Mouse (Mus musculus) midbrain, postnatal 0 days (tissue): Measurements from ENCODE around the gene Aldh1a1. TPM values are rescaled to one million over a fixed set of nuclear protein-coding genes. Genes with fewer than 3 reads are reported as not detected.
"Not testable (repeated sequence)": the region's sequence is repeated elsewhere in the genome, so short reads cannot be mapped to it uniquely, and the experiment has no call there.

Experiments
- ATAC-seq: fragments of 200-750 bp; cut with Nextera tagmentation; 2 replicates; pipeline ENCODE4 v1.8.0; 2017; ENCODE audit warnings: moderate number of reproducible peaks, mild to moderate bottlenecking, moderate TSS enrichment, moderate library complexity; ENCODE audit not compliant: low FRiP score
- DNase-seq: peaks from one replicate; pipeline ENCODE4 v3.0.0-alpha.2; 2015; ENCODE audit warnings: low spot score
- H3K27ac ChIP-seq: fragments of 300-500 bp; sonication (generic); 2 replicates; pipeline ENCODE4 v1.5.1; 2014; ENCODE audit warnings: low read depth, mild to moderate bottlenecking, low read length, mixed read lengths
- H3K27me3 ChIP-seq: fragments of 300-500 bp; sonication (generic); 2 replicates; pipeline ENCODE4 v1.6.1; 2014; ENCODE audit warnings: low read length, control low read depth, mixed read lengths; ENCODE audit not compliant: insufficient read depth
- H3K36me3 ChIP-seq: fragments of 300-500 bp; sonication (generic); 2 replicates; pipeline ENCODE4 v1.6.1; 2014; ENCODE audit warnings: low read length, control low read depth, mixed read lengths; ENCODE audit not compliant: insufficient read depth
- H3K4me1 ChIP-seq: fragments of 300-500 bp; sonication (generic); 2 replicates; pipeline ENCODE4 v1.6.1; 2014; ENCODE audit warnings: mild to moderate bottlenecking, control low read depth, antibody characterized with exemption, low read length, mixed read lengths; ENCODE audit not compliant: insufficient read depth
- H3K4me2 ChIP-seq: fragments of 300-500 bp; sonication (generic); 2 replicates; pipeline ENCODE4 v1.6.1; 2014; ENCODE audit warnings: low read depth, mild to moderate bottlenecking, low read length, mixed read lengths; ENCODE audit not compliant: poor library complexity, severe bottlenecking
- H3K4me3 ChIP-seq: fragments of 300-500 bp; sonication (generic); 2 replicates; pipeline ENCODE4 v1.5.1; 2014; ENCODE audit warnings: low read depth, mild to moderate bottlenecking, low read length, moderate library complexity
- H3K9ac ChIP-seq: fragments of 300-500 bp; sonication (generic); replicated peaks from 2 replicates; pipeline ENCODE4 v1.6.1; 2014; ENCODE audit warnings: mild to moderate bottlenecking, low read length, moderate library complexity, mixed read lengths; ENCODE audit not compliant: poor library complexity, severe bottlenecking
- H3K9me3 ChIP-seq: fragments of 300-500 bp; sonication (generic); 2 replicates; pipeline ENCODE4 v1.6.1; 2016; ENCODE audit warnings: low read length, control low read depth
- CTCF ChIP-seq: IDR thresholded peaks from 2 replicates; pipeline ENCODE4 v1.5.1; 2016; ENCODE audit warnings: antibody characterized with exemption, mild to moderate bottlenecking
- WGBS: fragments of 180-500 bp; shearing (Covaris S2); extraction: QIAGEN DNeasy Blood & Tissue Kit; methylation state at CpG from one replicate; pipeline ENCODE4 v1.1.7; 2014; 5-methylcytosine and 5-hydroxymethylcytosine counted together
- polyA plus RNA-seq: library from polyadenylated mRNA; unstranded; fragments of >200 nt; fragmentation: Nextera tagmentation; extraction: Ambion mirVana; gene quantifications from 2 replicates; pipeline ENCODE4 v1.2.1, GENCODE M21; 2015
- total RNA-seq: library from RNA; depleted of rRNA; stranded (reverse); fragments of >200 nt; gene quantifications from 2 replicates; pipeline ENCODE4 v1.2.3, GENCODE M21; 2014

Gene Aldh1a1
- total and polyA plus RNA-seq, 2 experiments from 2014 or later = 18.1 to 22.0 TPM

DNA sequence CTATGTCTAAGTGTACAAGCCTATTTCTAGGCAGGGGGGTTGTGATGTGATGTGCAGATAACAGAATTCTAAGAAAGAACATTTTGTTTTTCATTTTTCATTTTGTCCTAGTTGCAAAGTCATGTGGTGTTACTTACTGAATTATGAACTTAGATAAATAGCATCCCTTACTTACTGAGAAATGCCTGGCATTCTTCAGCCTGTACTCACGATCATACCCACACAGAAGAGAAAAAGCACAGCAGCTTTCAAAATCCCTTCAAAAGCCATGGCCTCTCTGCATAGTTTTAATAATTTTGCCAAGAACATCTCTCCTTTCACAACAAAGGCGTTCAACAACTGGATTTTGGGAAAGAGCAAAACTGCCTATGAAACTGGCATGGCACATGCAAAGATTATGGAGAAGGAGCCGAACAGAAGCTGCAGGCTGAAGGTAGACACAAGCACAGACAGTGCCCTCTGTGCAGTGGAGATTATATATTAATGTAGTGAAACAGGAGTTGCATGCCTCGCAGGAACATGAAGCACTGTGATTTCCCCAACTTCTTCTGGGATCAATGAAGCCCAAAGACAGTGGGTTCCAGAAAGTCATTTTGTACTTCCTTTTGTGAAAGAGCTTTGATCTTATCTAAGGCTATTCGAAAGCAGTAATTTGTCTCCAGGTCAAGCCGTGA, 21.3 kb downstream of the Aldh1a1 start:
- Histone ChIP-seq H3K27ac (no peak overlapping the region), H3K9me3 (no peaks in the 10 kb centered on the region), H3K4me2 (no peak overlapping the region), H3K27me3 (no peaks in the 10 kb centered on the region), H3K9ac (no peak overlapping the region), H3K36me3 (no peaks in the 10 kb centered on the region), H3K4me1 (no peaks in the 10 kb centered on the region), H3K4me3 (no peak overlapping the region)
- TF ChIP-seq CTCF = no peak
- WGBS = 68% methylated on average over 6 of the region's 6 CpGs
- ATAC-seq = no peak
- DNase-seq = no peak

DNA sequence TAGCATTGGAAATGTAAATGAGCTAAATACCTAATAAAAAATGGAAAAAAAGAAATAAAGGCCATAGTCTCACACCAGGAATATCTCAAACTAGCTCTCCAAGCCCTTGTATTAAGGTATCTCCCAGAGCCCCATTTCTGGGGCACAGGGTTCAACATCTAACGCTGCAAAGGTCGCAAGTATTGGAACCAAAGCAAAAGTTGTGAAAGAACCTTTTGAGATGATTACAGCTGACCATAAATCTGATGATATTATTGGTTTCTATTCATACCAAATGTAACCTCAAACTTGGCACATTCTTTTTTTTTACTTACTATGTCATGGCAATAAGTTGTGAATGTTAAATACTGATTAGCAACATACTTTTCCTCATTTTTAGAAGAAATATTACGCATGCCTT, 24.0 kb downstream of the Aldh1a1 start:
- H3K9ac ChIP-seq = no peak overlapping the region
- no peaks in the 10 kb centered on the region for H3K27me3 ChIP-seq
- H3K36me3 ChIP-seq = no peaks in the 10 kb centered on the region
- no peak overlapping the region for H3K4me3 ChIP-seq
- DNase-seq (no peak), ATAC-seq (no peak)
- WGBS = 96% methylated on average over 3 of the region's 3 CpGs
- no peaks in the 10 kb centered on the region for H3K9me3 ChIP-seq
- no peak overlapping the region for H3K27ac ChIP-seq
- no peak overlapping the region for H3K4me2 ChIP-seq
- TF ChIP-seq CTCF = no peak
- H3K4me1 ChIP-seq = no peaks in the 10 kb centered on the region

DNA sequence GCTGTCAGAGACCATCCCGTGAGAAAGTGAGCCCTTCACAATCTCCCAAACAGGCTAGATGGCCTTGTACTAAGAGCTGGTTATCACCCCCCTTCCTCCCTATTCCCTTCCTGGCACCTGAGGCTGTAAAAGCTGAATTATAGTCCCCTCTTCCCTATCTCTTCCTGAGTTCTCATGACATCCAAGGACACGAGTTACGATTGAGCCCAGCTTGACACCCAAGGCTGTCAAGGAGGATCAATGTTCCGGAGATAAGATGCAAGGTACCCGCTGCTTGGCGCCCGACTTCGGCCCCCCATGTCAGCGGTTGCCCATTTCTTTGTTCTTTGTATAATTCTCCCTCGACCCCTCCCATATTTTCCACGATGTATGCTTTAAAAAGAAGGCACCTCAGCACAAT, 36.6 kb downstream of the Aldh1a1 start:
- H3K9me3 ChIP-seq, H3K4me2 ChIP-seq, H3K36me3 ChIP-seq, H3K9ac ChIP-seq, H3K27me3 ChIP-seq, H3K4me3 ChIP-seq, H3K27ac ChIP-seq, ATAC-seq, H3K4me1 ChIP-seq, DNase-seq: not testable (repeated sequence)
- WGBS = 90% methylated on average over 11 of the region's 11 CpGs

DNA sequence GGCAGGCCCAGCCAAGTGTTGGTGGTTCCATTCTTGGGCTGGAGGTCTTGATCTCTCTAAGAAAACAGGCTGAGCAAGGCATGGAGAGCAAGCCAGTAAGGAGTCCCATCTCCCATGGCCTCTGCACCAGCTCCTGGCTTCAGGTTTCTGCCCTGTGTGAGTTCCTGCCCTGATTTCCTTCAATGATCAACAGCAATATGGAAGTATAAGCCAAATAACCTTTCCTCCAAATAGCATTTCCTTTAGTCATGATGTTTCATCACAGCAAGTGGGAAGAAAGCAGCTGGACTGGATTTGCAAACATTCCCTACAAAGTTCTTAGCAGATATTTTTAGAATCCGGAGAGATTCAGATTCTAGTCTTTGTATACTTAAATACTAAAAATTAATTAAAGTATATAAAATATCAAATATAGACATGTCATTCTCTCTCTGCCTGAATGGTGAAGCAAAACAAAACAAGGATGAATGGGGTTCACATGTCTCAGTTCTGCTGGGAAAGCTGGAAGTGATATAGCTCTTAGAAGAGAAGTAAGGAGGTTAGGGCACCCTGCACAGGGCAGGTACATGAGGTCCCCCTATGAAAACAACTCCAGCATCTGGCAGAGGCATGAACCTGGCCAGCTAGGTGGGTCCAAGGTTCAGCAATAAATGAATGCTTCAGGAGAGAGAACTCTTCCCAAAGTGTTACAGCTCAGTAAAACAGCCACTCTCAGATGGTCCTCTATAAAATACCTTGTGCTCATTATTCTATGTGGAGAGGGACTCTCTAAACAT, 37.6 kb downstream of the Aldh1a1 start:
- Histone ChIP-seq H3K27me3 (no peaks in the 10 kb centered on the region), H3K36me3 (no peaks in the 10 kb centered on the region), H3K27ac (no peak overlapping the region), H3K4me3 (no peak overlapping the region), H3K4me2 (no peak overlapping the region), H3K9ac (no peak overlapping the region), H3K4me1 (no peaks in the 10 kb centered on the region), H3K9me3 (no peaks in the 10 kb centered on the region)
- ATAC-seq (no peak), DNase-seq (no peak)
- 79% methylated on average over 1 of the region's 1 CpGs for WGBS
- TF ChIP-seq CTCF = no peak

DNA sequence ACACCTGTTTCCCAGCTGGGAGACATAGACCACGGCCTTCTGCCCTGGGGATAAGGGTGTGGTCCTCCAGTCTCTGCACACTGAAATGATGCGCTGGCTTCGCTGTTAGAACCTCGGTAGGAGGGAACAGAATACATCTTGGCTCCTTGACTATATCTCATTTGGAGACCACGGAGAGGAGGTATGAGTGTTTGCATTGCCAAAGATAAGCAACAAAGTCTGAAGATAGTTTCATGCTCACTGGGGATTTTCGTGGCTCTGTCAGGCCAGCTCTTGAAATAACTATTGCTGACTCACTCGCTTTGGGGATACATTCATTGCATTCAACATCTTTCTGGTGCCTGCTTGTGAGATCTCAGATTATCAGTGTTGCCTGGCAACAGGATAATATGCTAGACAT, 44.0 kb downstream of the Aldh1a1 start:
- no peak overlapping the region for H3K4me3 ChIP-seq
- peak; percentile 39 for DNase-seq
- H3K9me3 ChIP-seq = no peaks in the 10 kb centered on the region
- H3K4me1 ChIP-seq = no peaks in the 10 kb centered on the region; the same call in 1 of the 2 replicates
- H3K27ac ChIP-seq = peak overlapping the region; percentile 34; the same call in 1 of the 2 replicates
- H3K27me3 ChIP-seq = no peaks in the 10 kb centered on the region
- ATAC-seq = 0 out of 2 replicates have a peak, but pooled peaks have one; percentile 41
- WGBS = 66% methylated on average over 7 of the region's 7 CpGs
- no peak for TF ChIP-seq CTCF
- no peaks in the 10 kb centered on the region for H3K36me3 ChIP-seq
- H3K9ac ChIP-seq = no peak overlapping the region
- H3K4me2 ChIP-seq = no peak overlapping the region

DNA sequence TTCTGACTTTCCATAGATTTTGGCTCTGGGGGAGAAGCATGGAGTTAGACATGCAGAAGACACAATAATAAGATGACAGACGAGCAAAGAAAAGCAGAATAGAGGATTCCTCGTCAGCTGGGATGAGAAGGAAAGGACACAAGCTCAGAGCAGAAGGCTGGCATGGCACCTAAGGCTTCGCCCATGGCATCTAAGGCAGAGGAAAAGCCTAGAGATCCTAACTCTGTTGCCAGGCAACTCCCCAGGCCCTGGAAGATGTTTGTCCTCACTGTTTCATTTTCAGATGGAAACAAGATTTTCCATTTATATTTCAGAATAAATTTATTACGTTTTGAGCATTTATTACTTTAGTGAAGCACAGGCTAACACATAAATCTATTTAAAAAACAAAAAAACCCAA, 48.5 kb downstream of the Aldh1a1 start:
- no peak overlapping the region for H3K27ac ChIP-seq
- H3K9ac ChIP-seq = no peak overlapping the region
- DNase-seq = no peak
- no peaks in the 10 kb centered on the region; the same call in 1 of the 2 replicates for H3K4me1 ChIP-seq
- 62% methylated on average over 4 of the region's 4 CpGs for WGBS
- no peak overlapping the region for H3K4me2 ChIP-seq
- no peak overlapping the region for H3K4me3 ChIP-seq
- TF ChIP-seq CTCF = no peak
- no peak for ATAC-seq
- no peaks in the 10 kb centered on the region for H3K27me3 ChIP-seq
- H3K9me3 ChIP-seq = no peaks in the 10 kb centered on the region
- H3K36me3 ChIP-seq = no peaks in the 10 kb centered on the region
